Mouse (Mus musculus) MEL (cell line): ENCODE data around the gene Tinf2. TPM values are rescaled to one million over a fixed set of nuclear protein-coding genes. Genes with fewer than 3 reads are reported as not detected.

Source experiments
- DNase-seq: peaks from one replicate; pipeline ENCODE4 v3.0.0; 2011; ENCODE audit warnings: low read depth, low spot score
- H3K27ac ChIP-seq: 2 replicates; pipeline ENCODE4 v1.5.1; 2012; ENCODE audit warnings: low read depth, mild to moderate bottlenecking, control low read depth, low read length, moderate library complexity; ENCODE audit not compliant: control insufficient read depth
- H3K27me3 ChIP-seq, 2 experiments: fragments of 150-350 bp in 1 of 2; sonication (generic) in 1 of 2; 2 replicates each; pipeline ENCODE4 v1.6.1; 2012; ENCODE audit warnings: low read length in 2 of 2, mild to moderate bottlenecking in 2 of 2, improper control_type of control experiment in 1 of 2, moderate library complexity in 1 of 2; ENCODE audit not compliant: insufficient read depth in 2 of 2, control insufficient read depth in 1 of 2
- H3K36me3 ChIP-seq, 2 experiments: 2 replicates each; pipeline ENCODE4 v1.6.1; 2012 to 2014; ENCODE audit warnings: low read length in 2 of 2, improper control_type of control experiment in 1 of 2, inconsistent platforms in 1 of 2, mild to moderate bottlenecking in 1 of 2; ENCODE audit not compliant: insufficient read depth in 2 of 2, control insufficient read depth in 1 of 2
- H3K4me1 ChIP-seq, 2 experiments: fragments of 150-350 bp in 1 of 2; sonication (generic) in 1 of 2; 2 replicates each; pipeline ENCODE4 v1.6.1; 2012; ENCODE audit warnings: low read length in 2 of 2, improper control_type of control experiment in 1 of 2, mild to moderate bottlenecking in 1 of 2; ENCODE audit not compliant: insufficient read depth in 2 of 2, control insufficient read depth in 1 of 2
- H3K4me3 ChIP-seq, 2 experiments: fragments of 150-350 bp in 1 of 2; sonication (generic) in 1 of 2; 2 replicates each; pipeline ENCODE4 v1.5.1; 2012; ENCODE audit warnings: low read depth in 2 of 2, low read length in 2 of 2, mild to moderate bottlenecking in 2 of 2, moderate library complexity in 2 of 2, control low read depth in 1 of 2, improper control_type of control experiment in 1 of 2; ENCODE audit not compliant: control insufficient read depth in 1 of 2, insufficient read depth in 1 of 2
- H3K79me2 ChIP-seq: 2 replicates; pipeline ENCODE4 v1.6.1; 2012; ENCODE audit warnings: mild to moderate bottlenecking, low read length, moderate library complexity; ENCODE audit not compliant: control insufficient read depth, poor library complexity, insufficient read depth
- H3K9ac ChIP-seq: 2 replicates; pipeline ENCODE4 v1.6.1; 2012; ENCODE audit warnings: low read depth, mild to moderate bottlenecking, control low read depth, low read length, moderate library complexity; ENCODE audit not compliant: control insufficient read depth, poor library complexity, severe bottlenecking
- H3K9me3 ChIP-seq: fragments of 150-350 bp; sonication (generic); replicated peaks from 2 replicates; pipeline ENCODE4 v1.6.1; 2012; ENCODE audit warnings: mild to moderate bottlenecking, low read length, improper control_type of control experiment, moderate library complexity; ENCODE audit not compliant: insufficient read depth
- CHD2 ChIP-seq: IDR thresholded peaks from 2 replicates; pipeline ENCODE4 v1.6.1; 2011; ENCODE audit warnings: low read length, improper control_type of control experiment
- CTCF ChIP-seq, 3 experiments: IDR thresholded peaks in 2 of 3; conservative IDR thresholded peaks in 1 of 3; 2 replicates each; pipeline ENCODE4 v1.5.1; 2011 to 2012; ENCODE audit warnings: low read length in 3 of 3, low read depth in 2 of 3, mild to moderate bottlenecking in 2 of 3, improper control_type of control experiment in 1 of 3, inconsistent platforms in 1 of 3, mixed read lengths in 1 of 3, moderate library complexity in 1 of 3; ENCODE audit not compliant: control insufficient read depth in 1 of 3, insufficient read depth in 1 of 3, poor library complexity in 1 of 3, severe bottlenecking in 1 of 3
- ELF1 ChIP-seq: IDR thresholded peaks from 2 replicates; pipeline ENCODE4 v1.6.1; 2014; ENCODE audit warnings: low read depth, mild to moderate bottlenecking, inconsistent platforms, low read length, improper control_type of control experiment, moderate library complexity
- ETS1 ChIP-seq: IDR thresholded peaks from 2 replicates; pipeline ENCODE4 v1.6.1; 2012; ENCODE audit warnings: low read depth, mild to moderate bottlenecking, inconsistent platforms, low read length, improper control_type of control experiment, moderate library complexity
- GABPA ChIP-seq: IDR thresholded peaks from 2 replicates; pipeline ENCODE4 v1.6.1; 2012; ENCODE audit warnings: low read depth, mild to moderate bottlenecking, inconsistent platforms, low read length, improper control_type of control experiment, moderate library complexity
- GATA1 ChIP-seq: IDR thresholded peaks from 2 replicates; pipeline ENCODE4 v1.6.1; 2011; ENCODE audit warnings: low read depth, low read length, improper control_type of control experiment
- HCFC1 ChIP-seq: IDR thresholded peaks from 2 replicates; pipeline ENCODE4 v1.6.1; 2012; ENCODE audit warnings: low read depth, mild to moderate bottlenecking, inconsistent platforms, low read length, improper control_type of control experiment, moderate library complexity
- KAT2A ChIP-seq: conservative IDR thresholded peaks from 2 replicates; pipeline ENCODE4 v1.6.1; 2012; ENCODE audit warnings: low read depth, low read length, improper control_type of control experiment, inconsistent platforms
- MAFK ChIP-seq: IDR thresholded peaks from 2 replicates; pipeline ENCODE4 v1.6.1; 2011; ENCODE audit warnings: low read depth, mild to moderate bottlenecking, low read length, improper control_type of control experiment, borderline replicate concordance
- MAX ChIP-seq: IDR thresholded peaks from 2 replicates; pipeline ENCODE4 v1.6.1; 2011; ENCODE audit warnings: low read length, improper control_type of control experiment
- MYB ChIP-seq: IDR thresholded peaks from 2 replicates; pipeline ENCODE4 v1.6.1; 2011; ENCODE audit warnings: mild to moderate bottlenecking, low read depth, low read length, improper control_type of control experiment
- MYC ChIP-seq: IDR thresholded peaks from 2 replicates; pipeline ENCODE4 v1.6.1; 2011; ENCODE audit warnings: low read depth, mild to moderate bottlenecking, low read length, improper control_type of control experiment, moderate library complexity
- NELFE ChIP-seq: IDR thresholded peaks from 2 replicates; pipeline ENCODE4 v1.6.1; 2011; ENCODE audit warnings: low read depth, low read length, improper control_type of control experiment
- NRF1 ChIP-seq: IDR thresholded peaks from 2 replicates; pipeline ENCODE4 v1.6.1; 2014; ENCODE audit warnings: low read depth, mild to moderate bottlenecking, inconsistent platforms, low read length, improper control_type of control experiment, moderate library complexity; ENCODE audit not compliant: poor library complexity, insufficient read depth, severe bottlenecking
- POLR2A ChIP-seq, 2 experiments: IDR thresholded peaks; 2 replicates each; pipeline ENCODE4 v1.6.1; 2011 to 2012; ENCODE audit warnings: low read length in 2 of 2, mild to moderate bottlenecking in 2 of 2, control low read depth in 1 of 2, improper control_type of control experiment in 1 of 2, low read depth in 1 of 2, moderate library complexity in 1 of 2; ENCODE audit not compliant: control insufficient read depth in 1 of 2, insufficient read depth in 1 of 2, poor library complexity in 1 of 2
- POLR2AphosphoS2 ChIP-seq: IDR thresholded peaks from 2 replicates; pipeline ENCODE4 v1.6.1; 2011; ENCODE audit warnings: low read length, improper control_type of control experiment
- POLR2AphosphoS5 ChIP-seq: IDR thresholded peaks from 2 replicates; pipeline ENCODE4 v1.6.1; 2012; ENCODE audit warnings: low read depth, borderline replicate concordance, mild to moderate bottlenecking, inconsistent platforms, low read length, moderate library complexity, mixed read lengths
- RAD21 ChIP-seq: IDR thresholded peaks from 2 replicates; pipeline ENCODE4 v1.6.1; 2011; ENCODE audit warnings: mild to moderate bottlenecking, low read depth, low read length, improper control_type of control experiment
- RCOR1 ChIP-seq: IDR thresholded peaks from 2 replicates; pipeline ENCODE4 v1.6.1; 2012; ENCODE audit warnings: low read depth, mild to moderate bottlenecking, inconsistent platforms, low read length, improper control_type of control experiment
- TAL1 ChIP-seq: IDR thresholded peaks from 2 replicates; pipeline ENCODE4 v1.6.1; 2012; ENCODE audit warnings: mild to moderate bottlenecking, inconsistent platforms, low read length, moderate library complexity, mixed read lengths
- TBP ChIP-seq: IDR thresholded peaks from 2 replicates; pipeline ENCODE4 v1.8.0; 2011; ENCODE audit warnings: low read depth, low read length, improper control_type of control experiment
- TCF12 ChIP-seq: IDR thresholded peaks from 2 replicates; pipeline ENCODE4 v1.6.1; 2014; ENCODE audit warnings: low read depth, mild to moderate bottlenecking, inconsistent platforms, low read length, improper control_type of control experiment, moderate library complexity
- UBTF ChIP-seq: IDR thresholded peaks from 2 replicates; pipeline ENCODE4 v1.6.1; 2012; ENCODE audit warnings: low read depth, mild to moderate bottlenecking, inconsistent platforms, low read length, improper control_type of control experiment, moderate library complexity, borderline replicate concordance; ENCODE audit not compliant: insufficient read depth
- USF2 ChIP-seq, 2 experiments: IDR thresholded peaks; 2 replicates each; pipeline ENCODE4 v1.6.1; 2011 to 2012; ENCODE audit warnings: improper control_type of control experiment in 2 of 2, low read length in 2 of 2, borderline replicate concordance in 1 of 2, inconsistent platforms in 1 of 2, low read depth in 1 of 2, mild to moderate bottlenecking in 1 of 2; ENCODE audit not compliant: insufficient read depth in 1 of 2
- ZKSCAN1 ChIP-seq: IDR thresholded peaks from 2 replicates; pipeline ENCODE4 v1.6.1; 2012; ENCODE audit warnings: low read depth, mild to moderate bottlenecking, inconsistent platforms, low read length, improper control_type of control experiment, moderate library complexity
- ZMIZ1 ChIP-seq: IDR thresholded peaks from 2 replicates; pipeline ENCODE4 v1.6.1; 2012; ENCODE audit warnings: low read depth, mild to moderate bottlenecking, inconsistent platforms, low read length, improper control_type of control experiment, moderate library complexity
- ZNF384 ChIP-seq: IDR thresholded peaks from 2 replicates; pipeline ENCODE4 v1.6.1; 2012; ENCODE audit warnings: low read depth, mild to moderate bottlenecking, inconsistent platforms, low read length, improper control_type of control experiment
- polyA plus RNA-seq, 2 experiments: library from polyadenylated mRNA; stranded (reverse) in 1 of 2; unstranded in 1 of 2; fragments of >175 nt in 1 of 2; fragments of >200 nt in 1 of 2; gene quantifications; 2 replicates each; pipeline versions ENCODE4 v1.2.1 to v1.2.4; 2012; ENCODE audit warnings: low replicate concordance in 2 of 2, low read depth in 1 of 2; ENCODE audit not compliant: insufficient read length in 2 of 2, insufficient read depth in 1 of 2, missing spikeins in 1 of 2
- total RNA-seq: library from RNA; depleted of rRNA; stranded (reverse); fragments of 300-350 nt; gene quantifications from 2 replicates; pipeline ENCODE4 v1.2.3, GENCODE M21; 2012

The Tinf2 gene
- total and polyA plus RNA-seq, 3 experiments = 27.2 to 53.0 TPM; not detected in 1

DNA sequence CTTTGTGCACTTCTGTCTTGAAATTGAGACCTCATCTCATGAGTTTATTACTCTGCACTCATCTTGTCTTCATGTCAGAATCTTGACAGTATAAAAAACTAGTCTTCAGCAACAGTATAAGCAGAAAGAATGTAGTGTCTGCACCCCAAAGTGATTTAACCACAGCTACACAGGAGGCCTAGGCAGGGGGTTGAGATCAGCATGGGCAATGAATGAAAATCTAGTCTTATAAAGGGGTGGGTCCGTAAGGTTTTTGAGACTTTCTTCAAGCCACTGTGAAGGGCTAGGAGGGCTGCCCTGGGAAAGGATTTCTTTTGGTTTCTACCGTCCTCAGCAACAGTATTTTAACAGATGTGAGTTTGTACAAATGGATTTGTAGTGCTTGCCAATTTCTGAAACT, 21.0 kb downstream of the Tinf2 start:
- Histone ChIP-seq H3K9ac (peak overlapping the region; percentile 67), H3K36me3 (peaks cover 3 to 11% of the 10 kb centered on the region in 2 experiments; a peak in 3 of 4 replicates), H3K79me2 (peaks cover 2% of the 10 kb centered on the region), H3K9me3 (no peaks in the 10 kb centered on the region), H3K27me3 (no peaks in the 10 kb centered on the region), H3K4me3 (peak overlapping the region; percentile 69 to 89), H3K4me1 (peaks cover 3 to 14% of the 10 kb centered on the region in 2 experiments), H3K27ac (peak overlapping the region; percentile 85)
- no peak for DNase-seq
- TF ChIP-seq ZKSCAN1 = no peak
- TF ChIP-seq NELFE = no peak
- TF ChIP-seq USF2 (IDR thresholded peaks at IDR 0.05; ENCODE audit: borderline replicate concordance in 1 of 2, insufficient read depth in 1 of 2, low read depth in 1 of 2, low read length in 2 of 2) = no peak
- no peak for TF ChIP-seq CTCF (IDR thresholded peaks at IDR 0.05 in 2 of 3, conservative IDR thresholded peaks at IDR 0.05 in 1 of 3; ENCODE audit: control insufficient read depth in 1 of 3, insufficient read depth in 1 of 3, low read depth in 2 of 3, low read length in 3 of 3, poor library complexity in 1 of 3, severe bottlenecking in 1 of 3)
- TF ChIP-seq MAX = no peak
- no peak for TF ChIP-seq TCF12
- no peak for TF ChIP-seq RAD21
- TF ChIP-seq GABPA = no peak
- no peak for TF ChIP-seq POLR2A (IDR thresholded peaks at IDR 0.05; ENCODE audit: control insufficient read depth in 1 of 2, insufficient read depth in 1 of 2, low read depth in 1 of 2, low read length in 2 of 2, poor library complexity in 1 of 2)
- TF ChIP-seq POLR2AphosphoS5 = no peak
- TF ChIP-seq KAT2A = no peak
- TF ChIP-seq HCFC1 = no peak
- no peak for TF ChIP-seq ETS1
- TF ChIP-seq TAL1 = no peak

DNA sequence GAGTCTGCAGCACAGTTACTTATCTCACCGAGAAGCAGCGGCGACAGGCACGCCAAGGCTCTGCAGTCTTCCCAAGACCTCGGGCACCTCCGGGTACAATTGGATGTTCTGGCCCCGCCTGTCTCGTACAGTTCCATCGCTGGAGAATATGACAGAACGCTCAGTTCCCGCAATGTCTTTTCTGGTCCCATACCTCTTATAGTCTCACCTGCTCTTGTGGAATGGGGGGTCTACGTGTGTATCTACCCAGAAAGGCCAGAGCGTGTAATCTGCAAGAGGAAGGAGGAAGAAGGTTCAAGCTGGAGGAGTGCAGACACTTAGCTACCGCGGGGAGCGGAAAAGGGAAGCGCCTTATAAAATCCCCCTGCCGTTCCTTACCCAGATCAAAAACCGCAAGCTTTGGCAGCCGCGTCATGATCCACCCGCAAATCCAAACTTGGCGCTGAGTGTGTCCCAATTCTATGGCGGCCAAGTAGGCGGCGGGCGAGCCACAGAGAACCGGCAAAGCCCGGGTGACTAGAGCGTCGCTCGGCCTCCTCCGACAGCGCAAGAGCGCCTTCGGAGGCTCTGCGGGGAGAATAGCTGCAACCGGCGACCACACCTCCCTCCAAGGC, 21.6 kb downstream of the Tinf2 start, which contains the start of gene Mdp1:
Gene Mdp1 (minus strand): TSS at position 549 of the 614 bp plus-strand sequence.
- H3K4me3 ChIP-seq = peak within 1 kb of the TSS; percentile 69 to 89
- peaks cover 3 to 14% of the 10 kb centered on the region in 2 experiments for H3K4me1 ChIP-seq
- H3K79me2 ChIP-seq = no peaks in the 10 kb centered on the region; the same call in 1 of the 2 replicates
- H3K27me3 ChIP-seq = no peaks in the 10 kb centered on the region
- peaks cover 3 to 11% of the 10 kb centered on the region in 2 experiments; a peak in 3 of 4 replicates for H3K36me3 ChIP-seq
- peak within 1 kb of the TSS; percentile 67 for H3K9ac ChIP-seq
- DNase-seq = peak; percentile 91
- no peaks in the 10 kb centered on the region for H3K9me3 ChIP-seq
- H3K27ac ChIP-seq = peak within 1 kb of the TSS; percentile 85
- TF ChIP-seq GABPA (no peak; the same call in 1 of the 2 replicates), MYB (no peak), GATA1 (peak; percentile 30; the same call in 1 of the 2 replicates), USF2 (IDR thresholded peaks at IDR 0.05; ENCODE audit: borderline replicate concordance in 1 of 2, insufficient read depth in 1 of 2, low read depth in 1 of 2, low read length in 2 of 2) (no peak), MAFK (no peak), NELFE (peak; percentile 63), UBTF (peak; percentile 65; the same call in 1 of the 2 replicates), ZMIZ1 (peak; percentile 40; the same call in 1 of the 2 replicates), TCF12 (peak; percentile 19; the same call in 1 of the 2 replicates), POLR2AphosphoS2 (no peak; the same call in 1 of the 2 replicates), MAX (0 out of 2 replicates have a peak, but pooled peaks have one; percentile 15), MYC (no peak), TBP (peak; percentile 52), POLR2A (IDR thresholded peaks at IDR 0.05; ENCODE audit: control insufficient read depth in 1 of 2, insufficient read depth in 1 of 2, low read depth in 1 of 2, low read length in 2 of 2, poor library complexity in 1 of 2) (peak; percentile 26 to 64; a peak in 2 of 4 replicates), ETS1 (no peak; the same call in none of the 2 replicates), ZNF384 (no peak), CTCF (IDR thresholded peaks at IDR 0.05 in 2 of 3, conservative IDR thresholded peaks at IDR 0.05 in 1 of 3; ENCODE audit: control insufficient read depth in 1 of 3, insufficient read depth in 1 of 3, low read depth in 2 of 3, low read length in 3 of 3, poor library complexity in 1 of 3, severe bottlenecking in 1 of 3) (peak in 2 of 3 experiments; percentile 65; a peak in 4 of 6 replicates), CHD2 (no peak), TAL1 (no peak), RCOR1 (peak; percentile 39), ELF1 (no peak), RAD21 (no peak), NRF1 (no peak), HCFC1 (peak; percentile 82)
